Mouse (Mus musculus) MEL (cell line): ENCODE results near the gene Mylpf. TPM values are rescaled to one million over a fixed set of nuclear protein-coding genes. Genes with fewer than 3 reads are reported as not detected.

Experiments
- DNase-seq: peaks from one replicate; pipeline ENCODE4 v3.0.0; 2011; ENCODE audit warnings: low read depth, low spot score
- H3K27ac ChIP-seq: 2 replicates; pipeline ENCODE4 v1.5.1; 2012; ENCODE audit warnings: low read depth, mild to moderate bottlenecking, control low read depth, low read length, moderate library complexity; ENCODE audit not compliant: control insufficient read depth
- H3K27me3 ChIP-seq, 2 experiments: fragments of 150-350 bp in 1 of 2; sonication (generic) in 1 of 2; 2 replicates each; pipeline ENCODE4 v1.6.1; 2012; ENCODE audit warnings: low read length in 2 of 2, mild to moderate bottlenecking in 2 of 2, improper control_type of control experiment in 1 of 2, moderate library complexity in 1 of 2; ENCODE audit not compliant: insufficient read depth in 2 of 2, control insufficient read depth in 1 of 2
- H3K36me3 ChIP-seq, 2 experiments: 2 replicates each; pipeline ENCODE4 v1.6.1; 2012 to 2014; ENCODE audit warnings: low read length in 2 of 2, improper control_type of control experiment in 1 of 2, inconsistent platforms in 1 of 2, mild to moderate bottlenecking in 1 of 2; ENCODE audit not compliant: insufficient read depth in 2 of 2, control insufficient read depth in 1 of 2
- H3K4me1 ChIP-seq, 2 experiments: fragments of 150-350 bp in 1 of 2; sonication (generic) in 1 of 2; 2 replicates each; pipeline ENCODE4 v1.6.1; 2012; ENCODE audit warnings: low read length in 2 of 2, improper control_type of control experiment in 1 of 2, mild to moderate bottlenecking in 1 of 2; ENCODE audit not compliant: insufficient read depth in 2 of 2, control insufficient read depth in 1 of 2
- H3K4me3 ChIP-seq, 2 experiments: fragments of 150-350 bp in 1 of 2; sonication (generic) in 1 of 2; 2 replicates each; pipeline ENCODE4 v1.5.1; 2012; ENCODE audit warnings: low read depth in 2 of 2, low read length in 2 of 2, mild to moderate bottlenecking in 2 of 2, moderate library complexity in 2 of 2, control low read depth in 1 of 2, improper control_type of control experiment in 1 of 2; ENCODE audit not compliant: control insufficient read depth in 1 of 2, insufficient read depth in 1 of 2
- H3K79me2 ChIP-seq: 2 replicates; pipeline ENCODE4 v1.6.1; 2012; ENCODE audit warnings: mild to moderate bottlenecking, low read length, moderate library complexity; ENCODE audit not compliant: control insufficient read depth, poor library complexity, insufficient read depth
- H3K9ac ChIP-seq: 2 replicates; pipeline ENCODE4 v1.6.1; 2012; ENCODE audit warnings: low read depth, mild to moderate bottlenecking, control low read depth, low read length, moderate library complexity; ENCODE audit not compliant: control insufficient read depth, poor library complexity, severe bottlenecking
- H3K9me3 ChIP-seq: fragments of 150-350 bp; sonication (generic); replicated peaks from 2 replicates; pipeline ENCODE4 v1.6.1; 2012; ENCODE audit warnings: mild to moderate bottlenecking, low read length, improper control_type of control experiment, moderate library complexity; ENCODE audit not compliant: insufficient read depth
- CHD1 ChIP-seq: IDR thresholded peaks from 2 replicates; pipeline ENCODE4 v1.6.1; 2012; ENCODE audit warnings: low read depth, mild to moderate bottlenecking, inconsistent platforms, low read length, improper control_type of control experiment
- CHD2 ChIP-seq: IDR thresholded peaks from 2 replicates; pipeline ENCODE4 v1.6.1; 2011; ENCODE audit warnings: low read length, improper control_type of control experiment
- CTCF ChIP-seq, 3 experiments: IDR thresholded peaks in 2 of 3; conservative IDR thresholded peaks in 1 of 3; 2 replicates each; pipeline ENCODE4 v1.5.1; 2011 to 2012; ENCODE audit warnings: low read length in 3 of 3, low read depth in 2 of 3, mild to moderate bottlenecking in 2 of 3, improper control_type of control experiment in 1 of 3, inconsistent platforms in 1 of 3, mixed read lengths in 1 of 3, moderate library complexity in 1 of 3; ENCODE audit not compliant: control insufficient read depth in 1 of 3, insufficient read depth in 1 of 3, poor library complexity in 1 of 3, severe bottlenecking in 1 of 3
- E2F4 ChIP-seq: IDR thresholded peaks from 2 replicates; pipeline ENCODE4 v1.6.1; 2011; ENCODE audit warnings: low read depth, low read length, improper control_type of control experiment, borderline replicate concordance
- ETS1 ChIP-seq: IDR thresholded peaks from 2 replicates; pipeline ENCODE4 v1.6.1; 2012; ENCODE audit warnings: low read depth, mild to moderate bottlenecking, inconsistent platforms, low read length, improper control_type of control experiment, moderate library complexity
- KAT2A ChIP-seq: conservative IDR thresholded peaks from 2 replicates; pipeline ENCODE4 v1.6.1; 2012; ENCODE audit warnings: low read depth, low read length, improper control_type of control experiment, inconsistent platforms
- MAFK ChIP-seq: IDR thresholded peaks from 2 replicates; pipeline ENCODE4 v1.6.1; 2011; ENCODE audit warnings: low read depth, mild to moderate bottlenecking, low read length, improper control_type of control experiment, borderline replicate concordance
- MXI1 ChIP-seq: IDR thresholded peaks from 2 replicates; pipeline ENCODE4 v1.6.1; 2011; ENCODE audit warnings: mild to moderate bottlenecking, low read depth, low read length, improper control_type of control experiment
- MYC ChIP-seq: IDR thresholded peaks from 2 replicates; pipeline ENCODE4 v1.6.1; 2011; ENCODE audit warnings: low read depth, mild to moderate bottlenecking, low read length, improper control_type of control experiment, moderate library complexity
- SMC3 ChIP-seq: IDR thresholded peaks from 2 replicates; pipeline ENCODE4 v1.6.1; 2011; ENCODE audit warnings: low read depth, low read length, improper control_type of control experiment
- ZKSCAN1 ChIP-seq: IDR thresholded peaks from 2 replicates; pipeline ENCODE4 v1.6.1; 2012; ENCODE audit warnings: low read depth, mild to moderate bottlenecking, inconsistent platforms, low read length, improper control_type of control experiment, moderate library complexity
- ZNF384 ChIP-seq: IDR thresholded peaks from 2 replicates; pipeline ENCODE4 v1.6.1; 2012; ENCODE audit warnings: low read depth, mild to moderate bottlenecking, inconsistent platforms, low read length, improper control_type of control experiment
- polyA plus RNA-seq, 2 experiments: library from polyadenylated mRNA; stranded (reverse) in 1 of 2; unstranded in 1 of 2; fragments of >175 nt in 1 of 2; fragments of >200 nt in 1 of 2; gene quantifications; 2 replicates each; pipeline versions ENCODE4 v1.2.1 to v1.2.4; 2012; ENCODE audit warnings: low replicate concordance in 2 of 2, low read depth in 1 of 2; ENCODE audit not compliant: insufficient read length in 2 of 2, insufficient read depth in 1 of 2, missing spikeins in 1 of 2
- total RNA-seq: library from RNA; depleted of rRNA; stranded (reverse); fragments of 300-350 nt; gene quantifications from 2 replicates; pipeline ENCODE4 v1.2.3, GENCODE M21; 2012

The Mylpf gene
- total and polyA plus RNA-seq, 3 experiments, result 9.1 to 11.2 TPM; not detected in 1

DNA sequence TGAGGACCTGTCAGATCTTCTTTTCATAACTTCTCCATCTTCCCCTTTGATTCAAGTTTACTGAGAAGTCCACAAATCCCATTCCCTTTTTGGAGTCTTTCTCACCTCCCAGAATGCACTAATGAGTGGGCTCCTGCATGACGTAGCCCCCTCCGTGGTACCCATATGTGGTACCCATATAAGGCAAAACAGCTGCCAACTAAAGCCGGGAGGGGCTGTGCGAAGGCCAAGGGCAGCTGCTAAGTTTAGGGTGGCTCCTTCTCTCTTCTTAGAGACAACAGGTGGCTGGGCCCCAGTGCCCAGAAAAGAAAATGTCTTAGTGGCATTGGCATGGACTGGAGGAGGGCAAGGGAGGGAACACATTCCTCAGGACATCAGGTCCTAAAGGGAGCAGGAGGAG lies 1.6 kb downstream of the Mylpf start:
- H3K4me1 ChIP-seq, result peaks cover 0 to 21% of the 10 kb centered on the region in 2 experiments; a peak in 3 of 4 replicates
- no peak for DNase-seq
- peak overlapping the region; percentile 84; the same call in 1 of the 2 replicates for H3K27ac ChIP-seq

DNA sequence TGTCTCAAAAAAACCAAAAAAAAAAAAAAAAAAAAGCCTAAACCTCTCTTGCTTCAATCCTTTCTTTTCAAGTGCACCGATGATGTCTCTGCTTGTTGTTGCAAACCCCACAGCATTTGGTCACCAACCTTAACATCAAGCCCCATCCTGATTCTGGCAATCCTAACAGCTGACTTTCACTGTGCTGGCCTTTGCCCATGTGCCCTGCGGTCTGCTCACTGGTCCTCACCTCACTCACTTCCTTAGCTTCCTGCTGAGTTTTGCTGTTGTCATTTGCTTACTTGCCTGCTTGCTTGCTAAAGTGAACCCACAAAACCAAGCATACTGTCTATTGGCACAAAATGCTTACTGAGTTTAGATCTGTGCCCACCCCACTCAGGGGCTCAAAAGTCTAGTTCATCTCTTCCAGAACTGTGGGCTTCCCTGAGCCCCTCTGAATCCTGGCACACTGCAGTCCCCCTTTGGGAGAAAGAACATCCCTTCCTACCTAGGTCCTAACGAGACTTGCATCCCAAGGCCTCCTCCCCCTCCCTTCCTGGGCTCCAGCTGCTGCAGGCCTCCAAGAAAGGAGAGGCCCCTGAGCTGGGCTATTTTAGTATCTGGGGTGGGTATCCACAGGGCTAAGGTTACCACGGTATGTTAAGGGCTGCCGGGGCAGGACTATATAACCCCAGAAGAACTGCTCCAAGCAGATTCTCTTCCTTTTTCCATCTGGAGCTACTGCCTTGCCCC lies 2.5 kb downstream of the Mylpf start:
- no peak overlapping the region for H3K27ac ChIP-seq
- peaks cover 20% of the 10 kb centered on the region for H3K79me2 ChIP-seq
- no peak overlapping the region for H3K4me3 ChIP-seq
- no peak overlapping the region for H3K9ac ChIP-seq
- H3K4me1 ChIP-seq, result peaks cover 0 to 22% of the 10 kb centered on the region in 2 experiments; a peak in 2 of 4 replicates
- H3K36me3 ChIP-seq, result peaks cover 0 to 11% of the 10 kb centered on the region in 2 experiments; a peak in 1 of 4 replicates
- H3K9me3 ChIP-seq, result no peaks in the 10 kb centered on the region
- no peaks in the 10 kb centered on the region for H3K27me3 ChIP-seq
- 0 out of 2 replicates have a peak, but pooled peaks have one; percentile 10 for TF ChIP-seq ZNF384
- no peak for TF ChIP-seq CTCF (IDR thresholded peaks at IDR 0.05 in 2 of 3, conservative IDR thresholded peaks at IDR 0.05 in 1 of 3; ENCODE audit: control insufficient read depth in 1 of 3, insufficient read depth in 1 of 3, low read depth in 2 of 3, low read length in 3 of 3, poor library complexity in 1 of 3, severe bottlenecking in 1 of 3)
- no peak for DNase-seq

More for the DNA sequence above, 1.6 kb downstream of the Mylpf start:
- no peaks in the 10 kb centered on the region for H3K9me3 ChIP-seq
- peaks cover 26% of the 10 kb centered on the region for H3K79me2 ChIP-seq
- H3K36me3 ChIP-seq, result peaks cover 1 to 16% of the 10 kb centered on the region in 2 experiments; a peak in 3 of 4 replicates
- no peak overlapping the region; the same call in 1 of the 2 replicates for H3K9ac ChIP-seq
- no peaks in the 10 kb centered on the region for H3K27me3 ChIP-seq
- H3K4me3 ChIP-seq, result no peak overlapping the region
- TF ChIP-seq ETS1, result no peak
- no peak for TF ChIP-seq KAT2A
- TF ChIP-seq ZKSCAN1, result no peak
- TF ChIP-seq SMC3, result no peak
- no peak for TF ChIP-seq CHD2
- TF ChIP-seq MAFK, result no peak
- TF ChIP-seq ZNF384, result no peak
- TF ChIP-seq E2F4, result no peak
- no peak for TF ChIP-seq CTCF (IDR thresholded peaks at IDR 0.05 in 2 of 3, conservative IDR thresholded peaks at IDR 0.05 in 1 of 3; ENCODE audit: control insufficient read depth in 1 of 3, insufficient read depth in 1 of 3, low read depth in 2 of 3, low read length in 3 of 3, poor library complexity in 1 of 3, severe bottlenecking in 1 of 3)
- TF ChIP-seq MYC, result no peak

DNA sequence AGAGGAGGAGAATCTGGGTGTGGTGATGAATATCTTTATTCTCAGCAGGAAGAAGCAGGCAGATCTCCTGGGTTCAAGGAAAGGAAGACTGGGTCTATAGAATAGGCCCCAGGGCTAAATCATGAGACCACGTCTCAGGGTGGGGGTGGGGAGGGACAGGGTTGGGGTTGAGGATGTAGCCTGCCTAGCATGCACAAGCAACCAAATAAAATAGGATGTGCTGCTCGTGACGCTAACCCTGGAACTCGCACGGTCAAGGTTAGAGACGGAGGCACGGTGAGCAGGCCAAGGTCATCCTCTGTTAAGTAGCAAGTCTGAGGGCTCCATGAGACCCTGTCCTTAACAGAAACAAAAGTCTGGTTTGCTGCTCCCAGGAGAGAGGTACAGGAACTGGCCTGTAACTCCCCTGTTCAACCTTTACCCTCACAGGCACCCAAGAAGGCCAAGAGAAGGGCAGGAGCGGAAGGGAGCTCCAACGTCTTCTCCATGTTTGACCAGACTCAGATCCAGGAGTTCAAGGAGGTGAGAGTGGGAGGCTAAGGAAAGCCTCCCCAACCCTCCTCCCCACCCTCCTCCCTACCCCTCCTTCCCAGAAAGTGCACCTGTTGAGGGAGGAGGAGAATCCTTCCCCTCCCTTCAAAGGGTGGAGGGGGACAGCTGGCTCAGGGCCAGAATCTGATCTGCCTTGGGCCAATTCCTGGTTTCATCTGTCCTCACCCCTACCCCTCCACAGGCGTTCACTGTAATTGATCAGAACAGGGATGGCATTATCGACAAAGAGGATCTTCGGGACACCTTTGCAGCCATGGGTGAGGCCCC lies 4.0 kb downstream of the Mylpf start:
- Histone ChIP-seq H3K4me1 (peaks cover 9 to 29% of the 10 kb centered on the region in 2 experiments), H3K9ac (no peak overlapping the region), H3K36me3 (peaks cover 0 to 15% of the 10 kb centered on the region in 2 experiments; a peak in 2 of 4 replicates), H3K79me2 (peaks cover 6% of the 10 kb centered on the region), H3K27me3 (no peaks in the 10 kb centered on the region)
- TF ChIP-seq MXI1 (no peak), MYC (no peak), CHD1 (no peak)
- TF ChIP-seq, all 39 proteins: peak for 0
- Histone ChIP-seq H3K9me3 (no peaks in the 10 kb centered on the region), H3K4me3 (no peak overlapping the region), H3K27ac (no peak overlapping the region)
- DNase-seq, result no peak
